Mouse (Mus musculus) cerebellum, postnatal 4 days (tissue): ENCODE measurements at regions not wholly inside any gene's neighbourhood (a gene's known extent, or its start where the extent isn't known, plus 50 kb on each side); places are given as distances from the start of the nearest gene placed in this dataset.
"Not testable (repeated sequence)": the region's sequence is repeated elsewhere in the genome, so short reads cannot be mapped to it uniquely, and the experiment has no call there.

Experiments
- DNase-seq, 2 experiments: peaks; one replicate each; pipeline ENCODE4 v3.0.0; 2022; ENCODE audit warnings: low spot score in 2 of 2, mixed read lengths in 1 of 2

- not testable (repeated sequence) for DNase-seq
These were observed 536.8 kb upstream of the Cntn5 start for GRCm38 (mm10) chr9:11441241-11441997.

GRCm38 (mm10) chr9:11436443-11437167, 532.0 kb upstream of the Cntn5 start:
- no peak for DNase-seq

- no peak for DNase-seq
These were observed 531.4 kb upstream of the Cntn5 start for GRCm38 (mm10) chr9:11436014-11436413.

GRCm38 (mm10) chr9:11435019-11435418, 530.4 kb upstream of the Cntn5 start:
- DNase-seq, result peak in 1 of 2 experiments; percentile 21

- DNase-seq, result no peak
These were observed 521.9 kb upstream of the Cntn5 start for GRCm38 (mm10) chr9:11426473-11426872.

GRCm38 (mm10) chr9:11396829-11397228, 492.3 kb upstream of the Cntn5 start:
- DNase-seq, result no peak

GRCm38 (mm10) chr9:11381648-11382075, 477.1 kb upstream of the Cntn5 start:
- DNase-seq, result no peak

GRCm38 (mm10) chr9:11380531-11380930, 476.0 kb upstream of the Cntn5 start:
- DNase-seq, result no peak

- no peak for DNase-seq
These were observed 473.5 kb upstream of the Cntn5 start for GRCm38 (mm10) chr9:11378046-11378445.

- no peak for DNase-seq
These were observed 473.0 kb upstream of the Cntn5 start for GRCm38 (mm10) chr9:11377586-11377985.

- no peak for DNase-seq
These were observed 468.8 kb upstream of the Cntn5 start for GRCm38 (mm10) chr9:11373294-11373903.

- no peak for DNase-seq
These were observed 463.5 kb upstream of the Cntn5 start for GRCm38 (mm10) chr9:11368056-11368455.

- DNase-seq, result no peak
These were observed 424.3 kb upstream of the Cntn5 start for GRCm38 (mm10) chr9:11328900-11329299.

- DNase-seq, result no peak
These were observed 412.6 kb upstream of the Cntn5 start for GRCm38 (mm10) chr9:11317221-11317620.

- not testable (repeated sequence) for DNase-seq
These were observed 392.5 kb upstream of the Cntn5 start for GRCm38 (mm10) chr9:11297116-11297515.

GRCm38 (mm10) chr9:11285135-11285534, 380.6 kb upstream of the Cntn5 start:
- no peak for DNase-seq

GRCm38 (mm10) chr9:11284549-11284948, 380.0 kb upstream of the Cntn5 start:
- DNase-seq, result no peak

- no peak for DNase-seq
These were observed 375.0 kb upstream of the Cntn5 start for GRCm38 (mm10) chr9:11279409-11280127.

- DNase-seq, result no peak
These were observed 373.2 kb upstream of the Cntn5 start for GRCm38 (mm10) chr9:11277810-11278209.

- DNase-seq, result no peak
These were observed 372.4 kb upstream of the Cntn5 start for GRCm38 (mm10) chr9:11276966-11277365.

- DNase-seq, result no peak
These were observed 352.3 kb upstream of the Cntn5 start for GRCm38 (mm10) chr9:11256848-11257247.

GRCm38 (mm10) chr9:11206829-11207228, 302.3 kb upstream of the Cntn5 start:
- DNase-seq, result no peak
